Mouse (Mus musculus) forebrain, embryonic 12.5 days (tissue): ENCODE results near the gene Eid2b. TPM values are rescaled to one million over a fixed set of nuclear protein-coding genes. Genes with fewer than 3 reads are reported as not detected.

ENCODE experiments used
- polyA plus RNA-seq: library from polyadenylated mRNA; unstranded; fragments of >200 nt; fragmentation: Nextera tagmentation; extraction: Ambion mirVana; gene quantifications from 2 replicates; pipeline ENCODE4 v1.2.1, GENCODE M21; 2016

The Eid2b gene
- polyA plus RNA-seq, 1 experiment from 2014 or later, result 24.1 TPM

Other genes with a start within 250 kb of the Eid2b start
- 374 and 379 TPM in 2 replicates for gene Psmc4, start 227.6 kb upstream of the Eid2b start, polyA plus RNA-seq
- gene Fcgbp, start 206.5 kb upstream of the Eid2b start, polyA plus RNA-seq, result 0.20 and 0.26 TPM in 2 replicates
- 0.12 and 0.17 TPM in 2 replicates for gene 9530053A07Rik, start 148.3 kb upstream of the Eid2b start, polyA plus RNA-seq
- 147 and 151 TPM in 2 replicates for gene Fbl, start 108.0 kb upstream of the Eid2b start, polyA plus RNA-seq
- gene Dyrk1b, start 98.3 kb upstream of the Eid2b start, polyA plus RNA-seq, result 16.9 and 17.4 TPM in 2 replicates
- gene Eid2, start 9.9 kb upstream of the Eid2b start, polyA plus RNA-seq, result 3.8 and 7.1 TPM in 2 replicates
- gene Selenov, start 13.4 kb downstream of the Eid2b start, polyA plus RNA-seq, result 0.41 and 0.94 TPM in 2 replicates
- 42.9 and 43.5 TPM in 2 replicates for gene Dll3, start 24.5 kb downstream of the Eid2b start, polyA plus RNA-seq
- gene Timm50, start 34.3 kb downstream of the Eid2b start, polyA plus RNA-seq, result 189 and 196 TPM in 2 replicates
- gene Supt5, start 61.0 kb downstream of the Eid2b start, polyA plus RNA-seq, result 106 and 117 TPM in 2 replicates
- gene Rps16, start 72.9 kb downstream of the Eid2b start, polyA plus RNA-seq, result 594 and 628 TPM in 2 replicates
- gene Plekhg2, start 94.9 kb downstream of the Eid2b start, polyA plus RNA-seq, result 67.0 and 69.7 TPM in 2 replicates
- 5.1 and 5.5 TPM in 2 replicates for gene Zfp36, start 102.5 kb downstream of the Eid2b start, polyA plus RNA-seq
- 43.1 and 43.6 TPM in 2 replicates for gene Med29, start 115.0 kb downstream of the Eid2b start, polyA plus RNA-seq
- 84.6 and 86.2 TPM in 2 replicates for gene Paf1, start 115.2 kb downstream of the Eid2b start, polyA plus RNA-seq
- gene Gmfg, start 159.7 kb downstream of the Eid2b start, polyA plus RNA-seq, result 3.4 and 4.5 TPM in 2 replicates
- gene Lrfn1, start 174.2 kb downstream of the Eid2b start, polyA plus RNA-seq, result 6.7 and 8.8 TPM in 2 replicates
- not detected in 2 replicates for gene Ifnl2, start 232.7 kb downstream of the Eid2b start, polyA plus RNA-seq
- gene Ifnl3, start 245.1 kb downstream of the Eid2b start, polyA plus RNA-seq, result not detected in 2 replicates